Mouse (Mus musculus) megakaryocyte, embryonic 14.5 days (primary cell): ENCODE measurements around the gene Ccdc61.

ENCODE experiments used
- FLI1 ChIP-seq: IDR thresholded peaks from 2 replicates; pipeline ENCODE4 v1.6.1; 2012; ENCODE audit warnings: low read length, inconsistent platforms, mixed read lengths
- GATA1 ChIP-seq: IDR thresholded peaks from 3 replicates; pipeline ENCODE4 v1.6.1; 2012; ENCODE audit warnings: mixed read lengths, low read length, inconsistent platforms, borderline replicate concordance

- TF ChIP-seq GATA1 (no peak), FLI1 (no peak)
Measured at GRCm38 (mm10) chr7:18916254-18916653, 6.0 kb upstream of the Ccdc61 start.
